Mouse (Mus musculus) kidney, adult 2 months (tissue): ENCODE measurements at regions not wholly inside any gene's neighbourhood (a gene's known extent, or its start where the extent isn't known, plus 50 kb on each side); places are given as distances from the start of the nearest gene placed in this dataset.

Experiments
- CTCF ChIP-seq: fragments of 200-500 bp; conservative IDR thresholded peaks from 2 replicates; pipeline ENCODE4 v1.5.1; 2011; ENCODE audit warnings: low read depth, mild to moderate bottlenecking, control low read depth, low read length, moderate library complexity, mixed read lengths; ENCODE audit not compliant: insufficient read depth, insufficient read length
- POLR2A ChIP-seq: fragments of 200-500 bp; IDR thresholded peaks from one replicate; pipeline ENCODE4 v1.6.1; 2011; ENCODE audit warnings: low read depth, low read length, control low read depth

- TF ChIP-seq CTCF (no peak), POLR2A (no peak)
Observed at GRCm38 (mm10) chr10:24453507-24453906, 141.7 kb upstream of the Ccn2 start.
